Mouse (Mus musculus) forebrain, embryonic 15.5 days (tissue): Measurements from ENCODE around the gene Tubb4b. TPM values are rescaled to one million over a fixed set of nuclear protein-coding genes. Genes with fewer than 3 reads are reported as not detected.

Experiments used
- ATAC-seq: fragments of 200-750 bp; cut with Nextera tagmentation; replicated peaks from 2 replicates; pipeline ENCODE4 v1.8.0; 2017; ENCODE audit warnings: mild to moderate bottlenecking, moderate TSS enrichment, moderate library complexity
- H3K27ac ChIP-seq: fragments of 300-500 bp; sonication (generic); replicated peaks from 2 replicates; pipeline ENCODE4 v1.5.1; 2015; ENCODE audit warnings: mild to moderate bottlenecking, inconsistent platforms
- H3K27me3 ChIP-seq: fragments of 300-500 bp; sonication (generic); 2 replicates; pipeline ENCODE4 v1.6.1; 2015; ENCODE audit warnings: inconsistent platforms
- H3K36me3 ChIP-seq: fragments of 300-500 bp; sonication (generic); 2 replicates; pipeline ENCODE4 v1.6.1; 2015; ENCODE audit warnings: mild to moderate bottlenecking, inconsistent platforms
- H3K4me1 ChIP-seq: fragments of 300-500 bp; sonication (generic); 2 replicates; pipeline ENCODE4 v1.6.1; 2015; ENCODE audit warnings: inconsistent platforms
- H3K4me2 ChIP-seq: fragments of 300-500 bp; sonication (generic); replicated peaks from 2 replicates; pipeline ENCODE4 v1.6.1; 2015; ENCODE audit warnings: mild to moderate bottlenecking, inconsistent platforms
- H3K4me3 ChIP-seq: fragments of 300-500 bp; sonication (generic); 2 replicates; pipeline ENCODE4 v1.5.1; 2015; ENCODE audit warnings: mild to moderate bottlenecking, inconsistent platforms
- H3K9ac ChIP-seq: fragments of 300-500 bp; sonication (generic); replicated peaks from 2 replicates; pipeline ENCODE4 v1.6.1; 2015; ENCODE audit warnings: mild to moderate bottlenecking, inconsistent platforms
- H3K9me3 ChIP-seq: fragments of 300-500 bp; sonication (generic); 2 replicates; pipeline ENCODE4 v1.6.1; 2016; ENCODE audit warnings: inconsistent platforms
- WGBS: fragments of 180-500 bp; shearing (Covaris S2); methylation state at CpG from one replicate; pipeline ENCODE4 v1.1.7; 2015; ENCODE audit warnings: mixed read lengths; 5-methylcytosine and 5-hydroxymethylcytosine counted together
- polyA plus RNA-seq: library from polyadenylated mRNA; unstranded; fragments of >200 nt; fragmentation: Nextera tagmentation; extraction: Ambion mirVana; gene quantifications from 2 replicates; pipeline ENCODE4 v1.2.1, GENCODE M21; 2015

The Tubb4b gene
- polyA plus RNA-seq, 1 experiment from 2014 or later = 409 TPM

DNA sequence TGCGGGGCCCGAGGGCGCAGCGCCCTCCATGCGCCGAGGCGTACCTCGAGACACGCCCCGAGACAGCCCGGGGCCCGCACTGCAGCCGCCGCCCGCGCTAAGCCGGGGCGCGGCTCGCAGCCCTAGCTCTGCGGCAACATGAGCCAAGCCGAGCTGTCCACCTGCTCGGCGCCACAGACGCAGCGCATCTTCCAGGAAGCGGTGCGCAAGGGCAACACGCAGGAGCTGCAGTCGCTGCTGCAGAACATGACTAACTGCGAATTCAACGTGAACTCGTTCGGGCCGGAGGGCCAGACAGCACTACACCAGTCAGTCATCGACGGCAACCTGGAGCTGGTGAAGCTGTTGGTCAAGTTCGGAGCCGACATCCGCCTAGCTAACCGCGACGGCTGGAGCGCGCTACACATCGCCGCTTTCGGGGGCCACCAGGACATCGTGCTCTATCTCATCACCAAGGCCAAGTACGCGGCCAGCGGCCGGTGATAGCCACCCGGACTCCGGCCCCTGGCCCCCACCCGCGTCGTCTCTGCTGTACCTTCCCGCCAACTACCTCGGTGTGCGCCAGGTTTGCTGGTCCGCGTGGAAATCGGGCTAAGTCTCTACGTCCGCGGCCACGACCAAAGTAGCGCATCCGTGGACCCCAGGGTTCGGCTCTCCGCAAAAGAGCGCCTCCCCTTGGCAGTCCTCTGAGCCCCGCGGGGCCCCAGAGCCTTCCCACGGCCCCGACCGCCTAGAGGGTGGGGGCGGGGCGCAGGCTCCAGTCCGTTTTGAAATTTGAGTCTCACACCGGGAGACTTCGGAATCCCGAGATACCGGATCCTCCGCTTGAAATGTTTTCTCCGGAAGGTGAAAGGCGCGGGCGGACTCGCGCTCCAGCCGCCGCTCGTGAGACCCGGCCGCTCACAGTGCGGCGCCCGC is 43.3 kb downstream of the Tubb4b start:
- peak overlapping the region; percentile 68 for H3K9ac ChIP-seq
- WGBS = under 1% methylated on average over 100 of the region's 100 CpGs
- H3K9me3 ChIP-seq = no peaks in the 10 kb centered on the region
- no peaks in the 10 kb centered on the region for H3K27me3 ChIP-seq
- peak overlapping the region; percentile 73 for H3K4me3 ChIP-seq
- H3K27ac ChIP-seq = peak overlapping the region; percentile 88
- peak; percentile 38 for ATAC-seq
- peak overlapping the region; percentile 83 for H3K4me2 ChIP-seq
- peaks cover 90% of the 10 kb centered on the region for H3K4me1 ChIP-seq
- H3K36me3 ChIP-seq = no peaks in the 10 kb centered on the region

- under 1% methylated on average over 33 of the region's 35 CpGs for WGBS
- peak within 1 kb of the TSS; percentile 73 for H3K4me3 ChIP-seq
- ATAC-seq = peak; percentile 88
- no peaks in the 10 kb centered on the region for H3K27me3 ChIP-seq
- peak within 1 kb of the TSS; percentile 68 for H3K9ac ChIP-seq
- H3K36me3 ChIP-seq = no peaks in the 10 kb centered on the region
- peak within 1 kb of the TSS; percentile 88 for H3K27ac ChIP-seq
- H3K4me2 ChIP-seq = peak within 1 kb of the TSS; percentile 83
- H3K9me3 ChIP-seq = no peaks in the 10 kb centered on the region
- peaks cover 90% of the 10 kb centered on the region for H3K4me1 ChIP-seq
Measured at GRCm38 (mm10) chr2:25180478-25180903, 44.0 kb downstream of the Tubb4b start, which contains the start of gene Nrarp. Gene Nrarp, plus strand, starts transcription at chr2:25180758.

DNA sequence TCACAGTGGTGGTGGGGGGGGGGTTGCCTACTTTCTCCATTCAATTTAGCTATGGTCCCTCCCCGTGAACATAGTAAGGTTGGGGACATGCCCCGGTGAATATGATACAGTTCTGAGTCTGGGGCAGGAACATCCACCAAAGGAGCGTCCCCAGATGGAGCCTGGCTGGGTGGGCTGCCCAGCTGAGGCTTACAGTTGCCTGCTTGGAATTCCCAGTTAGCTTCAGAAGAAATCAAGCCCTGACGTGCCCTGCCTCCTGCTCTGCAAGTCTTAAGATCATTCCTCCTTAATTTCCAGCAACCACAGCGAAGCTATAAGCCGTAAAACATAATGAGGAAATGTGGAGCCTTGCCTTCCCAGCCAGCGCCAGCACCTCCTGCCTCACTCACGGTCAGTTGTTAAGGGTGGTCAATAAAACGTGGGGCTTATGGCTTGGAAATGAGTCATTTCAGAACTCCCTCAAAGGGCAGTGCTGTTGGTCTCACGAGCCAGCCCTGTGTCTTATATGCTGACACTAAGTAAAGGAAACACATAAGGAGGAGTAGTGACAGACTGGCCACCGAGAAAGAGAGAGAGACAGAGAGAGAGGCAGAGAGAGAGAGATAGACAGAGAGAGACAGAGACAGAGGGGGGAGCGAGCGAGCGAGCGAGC is 44.8 kb downstream of the Tubb4b start:
- Histone ChIP-seq H3K36me3 (no peaks in the 10 kb centered on the region), H3K4me2 (peak overlapping the region; percentile 83), H3K4me3 (peak overlapping the region; percentile 73), H3K27me3 (no peaks in the 10 kb centered on the region), H3K9me3 (no peaks in the 10 kb centered on the region), H3K9ac (peak overlapping the region; percentile 7; the same call in 1 of the 2 replicates), H3K27ac (peak overlapping the region; percentile 72), H3K4me1 (peaks cover 82% of the 10 kb centered on the region)
- WGBS = 31% methylated on average over 15 of the region's 15 CpGs
- no peak for ATAC-seq

- 10% methylated on average over 10 of the region's 10 CpGs for WGBS
- Histone ChIP-seq H3K4me3 (no peak overlapping the region), H3K27me3 (no peaks in the 10 kb centered on the region), H3K9me3 (no peaks in the 10 kb centered on the region), H3K27ac (peak overlapping the region; percentile 69), H3K9ac (peak overlapping the region; percentile 27; the same call in 1 of the 2 replicates), H3K4me2 (peak overlapping the region; percentile 3; the same call in 1 of the 2 replicates), H3K4me1 (peaks cover 70% of the 10 kb centered on the region), H3K36me3 (no peaks in the 10 kb centered on the region)
- ATAC-seq = 0 out of 2 replicates have a peak, but pooled peaks have one; percentile 7
Measured at GRCm38 (mm10) chr2:25178285-25178972, 46.1 kb downstream of the Tubb4b start.

DNA sequence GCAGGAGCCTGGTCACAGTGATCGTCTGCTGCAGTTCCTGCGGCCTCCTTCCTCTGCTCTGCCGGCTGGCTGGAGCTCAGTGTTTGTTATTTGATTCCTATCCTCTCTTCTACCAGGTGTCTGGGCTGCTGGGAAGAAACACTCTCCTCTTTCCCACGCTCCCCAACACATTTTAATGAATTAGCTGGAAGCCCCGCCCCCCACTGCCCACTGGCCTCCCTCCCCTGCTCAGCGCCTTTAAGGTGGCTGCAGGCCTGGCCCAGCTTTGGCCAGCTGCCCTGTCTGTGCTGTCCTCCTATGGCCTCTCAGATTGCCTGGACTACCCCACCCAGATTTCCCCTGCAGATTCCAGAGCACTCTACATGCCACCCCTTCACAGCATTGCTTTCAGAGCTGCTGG is 46.8 kb downstream of the Tubb4b start:
- Histone ChIP-seq H3K4me3 (peak overlapping the region; percentile 11; the same call in 1 of the 2 replicates), H3K36me3 (no peaks in the 10 kb centered on the region), H3K9ac (0 out of 2 replicates have a peak overlapping the region, but pooled peaks have one; percentile 30), H3K9me3 (no peaks in the 10 kb centered on the region), H3K4me2 (peak overlapping the region; percentile 22), H3K27ac (peak overlapping the region; percentile 69), H3K27me3 (no peaks in the 10 kb centered on the region), H3K4me1 (peaks cover 63% of the 10 kb centered on the region)
- 1% methylated on average over 6 of the region's 6 CpGs for WGBS
- no peak for ATAC-seq

- peaks cover 59% of the 10 kb centered on the region for H3K4me1 ChIP-seq
- no peaks in the 10 kb centered on the region for H3K27me3 ChIP-seq
- H3K27ac ChIP-seq = peak overlapping the region; percentile 69
- no peak overlapping the region for H3K4me3 ChIP-seq
- H3K36me3 ChIP-seq = no peaks in the 10 kb centered on the region
- WGBS = 21% methylated on average over 4 of the region's 4 CpGs
- H3K9ac ChIP-seq = 0 out of 2 replicates have a peak overlapping the region, but pooled peaks have one; percentile 30
- ATAC-seq = no peak
- peak overlapping the region; percentile 22 for H3K4me2 ChIP-seq
- H3K9me3 ChIP-seq = no peaks in the 10 kb centered on the region
Measured at GRCm38 (mm10) chr2:25177076-25177475, 47.4 kb downstream of the Tubb4b start.

GRCm38 (mm10) chr2:25176573-25176972 is 47.9 kb downstream of the Tubb4b start:
- WGBS = 70% methylated on average over 6 of the region's 6 CpGs
- no peaks in the 10 kb centered on the region for H3K36me3 ChIP-seq
- H3K9me3 ChIP-seq = no peaks in the 10 kb centered on the region
- no peaks in the 10 kb centered on the region for H3K27me3 ChIP-seq
- ATAC-seq = no peak
- H3K4me1 ChIP-seq = peaks cover 56% of the 10 kb centered on the region
- H3K27ac ChIP-seq = peak overlapping the region; percentile 69
- H3K9ac ChIP-seq = no peak overlapping the region
- no peak overlapping the region; the same call in 1 of the 2 replicates for H3K4me2 ChIP-seq
- H3K4me3 ChIP-seq = no peak overlapping the region

DNA sequence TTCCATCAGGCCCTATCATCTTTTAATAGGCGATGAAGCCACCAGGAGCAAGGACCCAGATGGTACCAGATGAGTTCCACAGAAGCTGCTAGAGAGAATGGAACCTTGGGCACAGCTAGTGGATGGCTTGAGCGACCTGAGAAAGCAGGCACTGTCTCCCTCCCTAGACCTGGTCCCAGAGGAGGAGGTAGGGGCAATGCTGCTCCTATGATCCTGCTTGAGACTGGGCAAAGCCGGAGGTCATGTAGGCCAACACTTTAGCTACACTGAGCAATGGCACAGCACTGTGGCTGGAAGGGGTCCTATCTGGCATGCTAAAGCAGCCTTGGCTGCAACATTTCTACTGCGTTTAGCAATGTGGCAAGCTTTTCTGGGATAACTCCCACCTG is 48.8 kb downstream of the Tubb4b start:
- no peak overlapping the region for H3K9ac ChIP-seq
- no peak overlapping the region for H3K4me2 ChIP-seq
- H3K4me3 ChIP-seq = no peak overlapping the region
- H3K9me3 ChIP-seq = no peaks in the 10 kb centered on the region
- H3K27me3 ChIP-seq = no peaks in the 10 kb centered on the region
- no peak overlapping the region for H3K27ac ChIP-seq
- WGBS = 79% methylated on average over 4 of the region's 4 CpGs
- H3K36me3 ChIP-seq = no peaks in the 10 kb centered on the region
- H3K4me1 ChIP-seq = peaks cover 51% of the 10 kb centered on the region
- ATAC-seq = no peak

DNA sequence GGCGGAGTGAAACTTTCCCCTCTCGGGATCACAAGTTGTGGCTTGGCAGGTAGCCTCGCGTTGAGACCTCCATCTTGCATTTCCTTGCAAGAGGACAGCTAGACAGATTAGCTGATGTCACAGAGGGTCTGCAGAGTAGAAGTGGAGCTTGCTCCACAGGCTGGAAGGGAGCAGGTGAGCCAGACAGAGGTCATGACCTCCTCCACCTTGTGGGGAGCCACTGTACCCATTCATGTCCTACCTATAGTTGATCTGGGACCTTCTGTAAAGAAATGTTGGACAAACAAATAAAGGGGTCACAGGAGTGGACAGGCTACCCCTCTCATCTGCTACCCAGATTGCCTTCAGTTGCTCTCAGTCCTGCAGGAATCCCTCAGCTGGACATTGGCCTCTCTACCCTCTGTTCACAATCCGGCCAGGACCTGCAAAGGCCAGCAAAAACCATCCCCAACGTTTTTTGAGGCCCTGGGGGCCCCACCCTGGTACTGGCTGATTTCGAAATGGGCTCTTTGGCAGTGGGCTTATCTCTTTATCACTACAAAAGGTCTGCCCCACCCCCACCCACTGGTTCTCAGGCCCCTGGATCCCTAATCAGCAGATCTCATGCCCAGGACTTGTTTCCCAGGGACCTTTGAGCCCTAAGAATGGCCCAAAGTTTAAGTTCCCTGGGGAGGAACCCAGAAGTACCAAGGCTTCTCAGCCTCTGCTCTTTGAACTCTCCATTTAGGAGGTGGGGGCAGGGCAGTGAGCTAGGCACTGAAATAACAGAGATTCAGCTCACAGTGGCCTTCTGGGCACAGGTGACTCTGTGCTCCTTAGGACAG is 49.4 kb downstream of the Tubb4b start:
- peaks cover 52% of the 10 kb centered on the region for H3K4me1 ChIP-seq
- H3K9me3 ChIP-seq = no peaks in the 10 kb centered on the region
- WGBS = 64% methylated on average over 7 of the region's 7 CpGs
- no peaks in the 10 kb centered on the region for H3K36me3 ChIP-seq
- H3K9ac ChIP-seq = no peak overlapping the region
- no peak for ATAC-seq
- H3K4me2 ChIP-seq = no peak overlapping the region
- no peak overlapping the region for H3K27ac ChIP-seq
- no peaks in the 10 kb centered on the region for H3K27me3 ChIP-seq
- no peak overlapping the region for H3K4me3 ChIP-seq

DNA sequence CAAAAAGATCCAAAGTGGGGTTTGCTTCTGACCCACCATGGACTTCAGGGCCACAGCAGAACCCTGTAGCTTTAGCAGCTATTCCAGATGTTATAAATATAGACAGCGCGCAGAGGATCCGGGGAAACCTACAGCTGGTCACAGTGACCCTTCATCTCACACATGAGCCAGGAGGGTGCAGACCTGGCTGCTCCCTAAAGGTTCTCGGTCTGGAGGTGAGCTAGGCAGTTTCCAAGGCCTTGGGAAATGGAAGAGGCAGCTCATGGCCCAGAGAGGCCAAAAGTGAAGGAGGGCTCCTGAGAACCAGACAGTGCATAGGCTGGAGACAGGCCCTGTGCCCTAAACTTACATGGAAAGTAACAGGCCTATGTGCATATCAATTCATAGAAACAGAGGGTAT is 50.7 kb downstream of the Tubb4b start:
- Histone ChIP-seq H3K9me3 (no peaks in the 10 kb centered on the region), H3K27me3 (no peaks in the 10 kb centered on the region), H3K36me3 (no peaks in the 10 kb centered on the region), H3K4me3 (no peak overlapping the region), H3K27ac (no peak overlapping the region), H3K4me2 (no peak overlapping the region), H3K9ac (no peak overlapping the region), H3K4me1 (peaks cover 51% of the 10 kb centered on the region)
- ATAC-seq = no peak
- 97% methylated on average over 4 of the region's 4 CpGs for WGBS

DNA sequence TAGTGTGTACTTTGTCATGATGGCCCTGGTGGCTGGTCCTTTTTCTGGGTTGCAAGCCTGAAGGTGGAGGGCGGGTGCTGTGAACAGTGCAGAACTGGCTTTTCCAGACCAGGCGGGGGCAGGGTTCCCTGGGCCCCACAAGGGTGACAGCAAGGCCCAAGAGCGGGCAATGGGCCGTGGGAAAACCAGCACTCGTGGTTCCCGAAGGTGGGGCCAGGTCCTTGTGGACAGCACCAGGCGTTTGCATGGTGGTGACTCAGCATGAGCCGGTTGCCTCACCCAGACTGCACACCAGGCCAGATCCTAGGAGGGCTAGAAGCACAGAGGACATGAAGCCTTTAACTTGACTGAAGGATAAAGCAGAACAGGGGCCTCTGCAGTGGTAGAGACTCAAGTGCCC is 51.9 kb downstream of the Tubb4b start:
- Histone ChIP-seq H3K27me3 (no peaks in the 10 kb centered on the region), H3K27ac (no peak overlapping the region), H3K9me3 (no peaks in the 10 kb centered on the region), H3K9ac (no peak overlapping the region), H3K4me3 (no peak overlapping the region), H3K4me1 (peaks cover 50% of the 10 kb centered on the region), H3K4me2 (no peak overlapping the region), H3K36me3 (no peaks in the 10 kb centered on the region)
- WGBS = 82% methylated on average over 8 of the region's 8 CpGs
- ATAC-seq = no peak
